Mouse (Mus musculus): Measurements from ENCODE around the gene Spata13.

GRCm38 (mm10) chr14:60709192-60709591 is 75.4 kb downstream of the Spata13 start:
- no peak for TF ChIP-seq CTCF (IDR thresholded peaks at IDR 0.05; ENCODE audit: low read depth)
- TF ChIP-seq EP300 (IDR thresholded peaks at IDR 0.05; ENCODE audit: low read depth): no peak

Measured in heart, postnatal 0 days (tissue).